Mouse (Mus musculus) intestine, postnatal 0 days (tissue): ENCODE data around the gene Abcc2. TPM values are rescaled to one million over a fixed set of nuclear protein-coding genes. Genes with fewer than 3 reads are reported as not detected.

Experiments
- ATAC-seq: fragments of 200-750 bp; cut with Nextera tagmentation; 2 replicates; pipeline ENCODE4 v1.8.0; 2017; ENCODE audit warnings: mild to moderate bottlenecking, moderate TSS enrichment, moderate library complexity
- H3K27ac ChIP-seq: fragments of 300-500 bp; sonication (generic); 2 replicates; pipeline ENCODE4 v1.5.1; 2014; ENCODE audit warnings: mild to moderate bottlenecking, low read depth, low read length, moderate library complexity
- H3K27me3 ChIP-seq: fragments of 300-500 bp; sonication (generic); replicated peaks from 2 replicates; pipeline ENCODE4 v1.6.1; 2014; ENCODE audit warnings: low read length, mixed read lengths; ENCODE audit not compliant: control insufficient read depth, insufficient read depth
- H3K36me3 ChIP-seq: fragments of 300-500 bp; sonication (generic); 2 replicates; pipeline ENCODE4 v1.6.1; 2014; ENCODE audit warnings: mild to moderate bottlenecking, moderate library complexity; ENCODE audit not compliant: control insufficient read depth, insufficient read depth
- H3K4me1 ChIP-seq: fragments of 300-500 bp; sonication (generic); replicated peaks from 2 replicates; pipeline ENCODE4 v1.6.1; 2014; ENCODE audit warnings: antibody characterized with exemption, low read length, mixed read lengths; ENCODE audit not compliant: control insufficient read depth, insufficient read depth
- H3K4me2 ChIP-seq: fragments of 300-500 bp; sonication (generic); replicated peaks from 2 replicates; pipeline ENCODE4 v1.6.1; 2014; ENCODE audit warnings: low read depth, mild to moderate bottlenecking, moderate library complexity
- H3K4me3 ChIP-seq: fragments of 300-500 bp; sonication (generic); 2 replicates; pipeline ENCODE4 v1.5.1; 2014; ENCODE audit warnings: low read depth, low read length
- H3K9ac ChIP-seq: fragments of 300-500 bp; sonication (generic); 2 replicates; pipeline ENCODE4 v1.6.1; 2014; ENCODE audit warnings: mild to moderate bottlenecking, low read depth, low read length
- H3K9me3 ChIP-seq: fragments of 300-500 bp; sonication (generic); 2 replicates; pipeline ENCODE4 v1.6.1; 2016; ENCODE audit warnings: mixed run types; ENCODE audit not compliant: control insufficient read depth
- CTCF ChIP-seq: sonication (generic); IDR thresholded peaks from 2 replicates; pipeline ENCODE4 v1.5.1; 2016; ENCODE audit warnings: low read depth, mild to moderate bottlenecking, control low read depth, antibody characterized with exemption, moderate library complexity
- WGBS: fragments of 180-500 bp; shearing (Covaris S2); extraction: QIAGEN DNeasy Blood & Tissue Kit; methylation state at CpG from one replicate; pipeline ENCODE4 v1.1.7; 2014; 5-methylcytosine and 5-hydroxymethylcytosine counted together
- polyA plus RNA-seq: library from polyadenylated mRNA; unstranded; fragments of >200 nt; fragmentation: Nextera tagmentation; extraction: Ambion mirVana; gene quantifications from 2 replicates; pipeline ENCODE4 v1.2.1, GENCODE M21; 2015

The Abcc2 gene
- polyA plus RNA-seq = 90.5 and 129 TPM in 2 replicates

DNA sequence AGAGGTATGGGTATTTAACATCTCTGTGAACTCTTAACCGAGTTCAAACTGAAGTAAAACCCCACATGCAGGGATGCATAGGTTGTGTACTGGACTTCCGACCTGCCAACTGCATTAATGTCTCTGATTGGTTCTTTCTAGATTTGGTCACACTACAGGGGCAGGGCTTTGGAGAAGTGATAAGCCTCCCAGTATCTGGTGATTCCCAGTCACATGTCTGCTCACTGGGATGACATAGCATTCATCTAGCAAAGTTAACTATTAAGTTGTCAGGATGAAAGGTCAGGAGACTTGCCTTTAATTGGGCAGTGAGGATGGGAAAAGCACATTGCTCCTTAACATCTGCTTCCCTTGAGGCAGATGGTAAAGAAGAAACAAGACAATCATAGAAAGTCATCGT is at the start of gene Abcc2:
Abcc2 (plus strand) TSS at position 213 of the 400 bp plus-strand sequence.
- H3K4me3 ChIP-seq = peak within 1 kb of the TSS; percentile 41
- peak within 1 kb of the TSS; percentile 73 for H3K27ac ChIP-seq
- no peaks in the 10 kb centered on the region for H3K27me3 ChIP-seq
- 45% methylated on average over 3 of the region's 3 CpGs for WGBS
- peak; percentile 92 for ATAC-seq
- H3K9me3 ChIP-seq = no peaks in the 10 kb centered on the region
- no peaks in the 10 kb centered on the region for H3K36me3 ChIP-seq
- H3K4me1 ChIP-seq = no peaks in the 10 kb centered on the region
- peak within 1 kb of the TSS; percentile 45 for H3K4me2 ChIP-seq
- no peak for TF ChIP-seq CTCF
- peak within 1 kb of the TSS; percentile 58 for H3K9ac ChIP-seq

DNA sequence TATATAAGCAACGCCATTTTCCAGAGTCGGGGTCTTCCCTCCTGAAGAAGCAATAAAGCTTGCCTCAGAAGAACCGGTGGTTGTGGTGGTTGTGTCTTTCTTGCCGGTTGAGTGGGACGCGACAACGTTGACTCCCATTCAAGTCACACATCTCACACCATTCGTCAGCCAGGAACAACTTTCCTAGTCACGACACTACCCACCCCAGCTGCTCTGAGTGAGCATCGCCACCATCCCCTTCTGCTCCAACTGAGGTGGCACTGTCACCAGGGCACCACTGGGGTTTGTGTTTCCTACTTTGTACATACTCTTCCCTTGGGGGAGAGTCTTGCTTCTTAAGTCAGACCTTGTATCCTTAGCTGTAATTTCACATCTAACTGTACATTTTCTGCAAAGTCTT is 43.6 kb upstream of the Abcc2 start:
- H3K36me3 ChIP-seq = peaks cover 87% of the 10 kb centered on the region
- H3K27ac ChIP-seq = no peak overlapping the region
- ATAC-seq = no peak
- no peak overlapping the region for H3K4me3 ChIP-seq
- H3K27me3 ChIP-seq = no peaks in the 10 kb centered on the region
- TF ChIP-seq CTCF = no peak
- H3K4me1 ChIP-seq = no peaks in the 10 kb centered on the region
- WGBS = 94% methylated on average over 10 of the region's 10 CpGs
- no peaks in the 10 kb centered on the region for H3K9me3 ChIP-seq
- no peak overlapping the region for H3K9ac ChIP-seq
- no peak overlapping the region for H3K4me2 ChIP-seq

DNA sequence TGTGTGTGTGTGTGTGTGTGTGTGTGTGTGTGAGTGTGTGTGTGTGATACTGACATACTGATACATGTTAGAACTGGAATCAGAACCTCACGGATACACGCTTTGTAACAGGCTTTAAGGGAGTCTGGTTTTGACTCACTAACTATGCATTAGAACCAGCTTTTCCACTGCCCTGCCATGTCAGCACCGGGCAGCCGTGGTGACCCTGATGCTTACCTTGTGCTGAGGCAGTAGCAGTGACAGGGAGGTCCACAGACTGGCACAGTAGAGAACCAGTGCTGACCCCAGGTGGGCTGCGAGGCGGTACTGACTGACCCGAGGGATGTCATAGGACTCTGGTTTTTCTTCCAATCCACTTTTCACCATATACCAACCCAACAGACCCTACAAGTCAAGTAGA is 38.6 kb upstream of the Abcc2 start:
- Histone ChIP-seq H3K4me1 (no peaks in the 10 kb centered on the region), H3K4me3 (no peak overlapping the region), H3K36me3 (peaks cover 86% of the 10 kb centered on the region), H3K9me3 (no peaks in the 10 kb centered on the region), H3K27me3 (no peaks in the 10 kb centered on the region), H3K9ac (no peak overlapping the region), H3K4me2 (no peak overlapping the region), H3K27ac (no peak overlapping the region)
- WGBS = 95% methylated on average over 7 of the region's 7 CpGs
- no peak for TF ChIP-seq CTCF
- no peak for ATAC-seq

GRCm38 (mm10) chr19:43745740-43746139 is 36.3 kb upstream of the Abcc2 start:
- H3K9ac ChIP-seq = no peak overlapping the region
- H3K4me3 ChIP-seq = no peak overlapping the region
- H3K4me2 ChIP-seq = no peak overlapping the region
- H3K27ac ChIP-seq = no peak overlapping the region
- H3K9me3 ChIP-seq = no peaks in the 10 kb centered on the region
- no peak for TF ChIP-seq CTCF
- 85% methylated on average over 3 of the region's 3 CpGs for WGBS
- no peak for ATAC-seq
- peaks cover 79% of the 10 kb centered on the region for H3K36me3 ChIP-seq
- H3K27me3 ChIP-seq = no peaks in the 10 kb centered on the region
- H3K4me1 ChIP-seq = no peaks in the 10 kb centered on the region

DNA sequence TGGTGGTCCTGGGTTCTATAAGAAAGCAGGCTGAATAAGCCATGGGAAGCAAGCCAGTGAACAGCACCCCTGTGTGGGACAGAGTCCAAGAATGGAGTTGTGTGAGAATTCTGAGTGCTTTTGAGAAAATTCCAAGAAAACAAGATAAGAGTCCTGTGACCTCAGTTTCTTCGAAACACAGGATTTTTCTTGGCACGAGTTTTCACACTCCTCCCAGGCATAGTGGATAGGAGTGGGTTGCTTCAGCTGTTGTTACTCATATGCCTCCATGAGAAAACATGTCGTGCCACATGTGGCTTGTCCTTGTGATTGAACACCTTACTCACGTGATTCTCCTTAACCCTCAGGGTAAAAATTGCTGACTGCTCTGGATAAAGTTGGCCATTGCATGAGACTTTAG is 34.1 kb upstream of the Abcc2 start:
- H3K27ac ChIP-seq = peak overlapping the region; percentile 61
- H3K36me3 ChIP-seq = peaks cover 61% of the 10 kb centered on the region
- no peaks in the 10 kb centered on the region for H3K9me3 ChIP-seq
- no peaks in the 10 kb centered on the region for H3K4me1 ChIP-seq
- H3K4me2 ChIP-seq = no peak overlapping the region
- no peaks in the 10 kb centered on the region for H3K27me3 ChIP-seq
- ATAC-seq = peak; percentile 57; the same call in 1 of the 2 replicates
- H3K4me3 ChIP-seq = no peak overlapping the region
- 57% methylated on average over 4 of the region's 4 CpGs for WGBS
- H3K9ac ChIP-seq = no peak overlapping the region
- no peak for TF ChIP-seq CTCF

- Histone ChIP-seq H3K4me3 (no peak overlapping the region), H3K27ac (no peak overlapping the region), H3K36me3 (peaks cover 45% of the 10 kb centered on the region), H3K9ac (no peak overlapping the region), H3K27me3 (no peaks in the 10 kb centered on the region), H3K9me3 (no peaks in the 10 kb centered on the region), H3K4me1 (0 out of 2 replicates have a peak, but pooled peaks cover 3% of the 10 kb centered on the region), H3K4me2 (no peak overlapping the region)
- TF ChIP-seq CTCF = no peak
- WGBS = 92% methylated on average over 2 of the region's 2 CpGs
- no peak for ATAC-seq
Measured at GRCm38 (mm10) chr19:43750008-43750407, 32.0 kb upstream of the Abcc2 start.
